Mouse (Mus musculus): ENCODE measurements around the gene Mrpl27. TPM values are rescaled to one million over a fixed set of nuclear protein-coding genes. Genes with fewer than 3 reads are reported as not detected.
A peak's percentile ranks its signal among the peaks of the same experiment; 100 is the strongest.

The Mrpl27 gene
- polyA plus RNA-seq, 1 experiment from 2014 or later = 139 TPM

- Histone ChIP-seq H3K27ac (no peak overlapping the region), H3K4me1 (replicated peaks) (0 out of 2 replicates have a peak, but pooled peaks cover 8% of the 10 kb centered on the region), H3K9me3 (no peaks in the 10 kb centered on the region), H3K36me3 (no peaks in the 10 kb centered on the region), H3K4me3 (replicated peaks) (no peak overlapping the region), H3K4me2 (replicated peaks) (no peak overlapping the region), H3K27me3 (no peaks in the 10 kb centered on the region), H3K9ac (replicated peaks) (0 out of 2 replicates have a peak overlapping the region, but pooled peaks have one; percentile 14)
- ATAC-seq = no peak
- WGBS = 70% methylated on average over 27 of the region's 27 CpGs
Measured at GRCm38 (mm10) chr11:94701401-94702215, 48.0 kb downstream of the Mrpl27 start.

- Histone ChIP-seq H3K4me1 (replicated peaks) (0 out of 2 replicates have a peak, but pooled peaks cover 8% of the 10 kb centered on the region), H3K4me2 (replicated peaks) (no peak overlapping the region), H3K27ac (no peak overlapping the region), H3K4me3 (replicated peaks) (no peak overlapping the region), H3K9me3 (no peaks in the 10 kb centered on the region), H3K27me3 (no peaks in the 10 kb centered on the region), H3K9ac (replicated peaks) (no peak overlapping the region), H3K36me3 (no peaks in the 10 kb centered on the region)
- WGBS = 78% methylated on average over 3 of the region's 3 CpGs
- no peak for ATAC-seq
Measured at GRCm38 (mm10) chr11:94702216-94702610, 48.6 kb downstream of the Mrpl27 start.

GRCm38 (mm10) chr11:94704020-94704419 lies 50.5 kb downstream of the Mrpl27 start:
- no peak overlapping the region for H3K4me3 ChIP-seq (replicated peaks)
- no peak for ATAC-seq

GRCm38 (mm10) chr11:94704472-94704871 lies 50.9 kb downstream of the Mrpl27 start, which contains the start of gene Gm11541:
TSS of gene Gm11541 (minus strand) at chr11:94704499.
- whole genome bisulfite sequencing = 77% methylated on average over 5 of the region's 5 CpGs
- Histone ChIP-seq H3K36me3 (no peaks in the 10 kb centered on the region), H3K27me3 (no peaks in the 10 kb centered on the region), H3K4me3 (replicated peaks) (no peak within 1 kb of the TSS), H3K27ac (no peak within 1 kb of the TSS), H3K4me1 (replicated peaks) (0 out of 2 replicates have a peak, but pooled peaks cover 6% of the 10 kb centered on the region), H3K4me2 (replicated peaks) (no peak within 1 kb of the TSS), H3K9me3 (no peaks in the 10 kb centered on the region), H3K9ac (replicated peaks) (no peak within 1 kb of the TSS)
- no peak for ATAC-seq

More at GRCm38 (mm10) chr11:94704020-94704419, 50.5 kb downstream of the Mrpl27 start:
- Histone ChIP-seq H3K9ac (replicated peaks) (no peak overlapping the region), H3K9me3 (no peaks in the 10 kb centered on the region), H3K27me3 (no peaks in the 10 kb centered on the region), H3K36me3 (no peaks in the 10 kb centered on the region), H3K27ac (no peak overlapping the region), H3K4me1 (replicated peaks) (0 out of 2 replicates have a peak, but pooled peaks cover 6% of the 10 kb centered on the region), H3K4me2 (replicated peaks) (no peak overlapping the region)
- 33% methylated on average over 7 of the region's 7 CpGs for WGBS

Other genes with a start within 250 kb of the Mrpl27 start
- 10.5 and 12.4 TPM in 2 replicates for gene Cacna1g, start 179.6 kb upstream of the Mrpl27 start, polyA plus RNA-seq (2015; fragmentation: Nextera tagmentation; extraction: Ambion mirVana)
- 0.10 TPM in 1 of 2 replicates, not detected in the other for gene Spata20, start 167.6 kb upstream of the Mrpl27 start, polyA plus RNA-seq (2015; fragmentation: Nextera tagmentation; extraction: Ambion mirVana)
- 0.19 and 0.46 TPM in 2 replicates for gene Epn3, start 153.8 kb upstream of the Mrpl27 start, polyA plus RNA-seq (2015; fragmentation: Nextera tagmentation; extraction: Ambion mirVana)
- 2.4 and 3.6 TPM in 2 replicates for gene Mycbpap, start 132.0 kb upstream of the Mrpl27 start, polyA plus RNA-seq (2015; fragmentation: Nextera tagmentation; extraction: Ambion mirVana)
- gene Rsad1, start 104.5 kb upstream of the Mrpl27 start, polyA plus RNA-seq (2015; fragmentation: Nextera tagmentation; extraction: Ambion mirVana) = 4.4 and 5.5 TPM in 2 replicates
- gene Chad, start 88.7 kb upstream of the Mrpl27 start, polyA plus RNA-seq (2015; fragmentation: Nextera tagmentation; extraction: Ambion mirVana) = 0.12 TPM in 1 of 2 replicates, not detected in the other
- 1.7 TPM in 2 replicates for gene Acsf2, start 51.9 kb upstream of the Mrpl27 start, polyA plus RNA-seq (2015; fragmentation: Nextera tagmentation; extraction: Ambion mirVana)
- 167 and 168 TPM in 2 replicates for gene Lrrc59, start 24.0 kb upstream of the Mrpl27 start, polyA plus RNA-seq (2015; fragmentation: Nextera tagmentation; extraction: Ambion mirVana)
- gene Eme1, start 197 bp downstream of the Mrpl27 start, polyA plus RNA-seq (2015; fragmentation: Nextera tagmentation; extraction: Ambion mirVana) = 11.6 and 13.6 TPM in 2 replicates
- gene Xylt2, start 23.7 kb downstream of the Mrpl27 start, polyA plus RNA-seq (2015; fragmentation: Nextera tagmentation; extraction: Ambion mirVana) = 8.3 and 11.3 TPM in 2 replicates
- gene Gm11541, start 50.7 kb downstream of the Mrpl27 start, polyA plus RNA-seq (2015; fragmentation: Nextera tagmentation; extraction: Ambion mirVana) = not detected in 2 replicates
- gene Cdc34b, start 88.0 kb downstream of the Mrpl27 start, polyA plus RNA-seq (2015; fragmentation: Nextera tagmentation; extraction: Ambion mirVana) = 0.22 TPM in 2 replicates
- not detected in 2 replicates for gene Tmem92, start 128.9 kb downstream of the Mrpl27 start, polyA plus RNA-seq (2015; fragmentation: Nextera tagmentation; extraction: Ambion mirVana)

Measured in midbrain, embryonic 13.5 days (tissue).